Mouse (Mus musculus): ENCODE results near the gene Sh3bp2. TPM values are rescaled to one million over a fixed set of nuclear protein-coding genes. Genes with fewer than 3 reads are reported as not detected.

Gene Sh3bp2
- total and polyA plus RNA-seq, 3 experiments: 2.7 to 4.4 (median 3.1) TPM

- Histone ChIP-seq H3K27me3 (ENCODE audit: control insufficient read depth, insufficient read depth, low read length) (no peaks in the 10 kb centered on the region), H3K79me2 (replicated peaks; ENCODE audit: control insufficient read depth, insufficient read depth, low read length) (peaks cover 11% of the 10 kb centered on the region), H3K9ac (ENCODE audit: low read depth, low read length) (no peak overlapping the region), H3K4me1 (ENCODE audit: control insufficient read depth, insufficient read depth, low read length) (peaks cover 9% of the 10 kb centered on the region), H3K27ac (no peak overlapping the region), H3K4me3 (no peak overlapping the region), H3K36me3 (ENCODE audit: control insufficient read depth, insufficient read depth, low read length) (peaks cover 2% of the 10 kb centered on the region; the same call in 1 of the 2 replicates)
- DNase-seq: no peak
- 77% methylated on average over 6 of the region's 6 CpGs for WGBS
- TF ChIP-seq CTCF (IDR thresholded peaks at IDR 0.05): no peak
- no peak for TF ChIP-seq POLR2A (IDR thresholded peaks at IDR 0.05; ENCODE audit: insufficient read depth, low read depth, low read length)
- TF ChIP-seq EP300 (IDR thresholded peaks at IDR 0.05; ENCODE audit: insufficient read depth, low read depth, low read length): no peak
- intact Hi-C loops (cut with DNase I): no loop called here
Observed at GRCm38 (mm10) chr5:34592666-34593065, 67.0 kb downstream of the Sh3bp2 start.

- WGBS: 94% methylated on average over 9 of the region's 9 CpGs
- Histone ChIP-seq H3K79me2 (replicated peaks; ENCODE audit: control insufficient read depth, insufficient read depth, low read length) (peaks cover 8% of the 10 kb centered on the region), H3K4me1 (ENCODE audit: control insufficient read depth, insufficient read depth, low read length) (peaks cover 9% of the 10 kb centered on the region), H3K27me3 (ENCODE audit: control insufficient read depth, insufficient read depth, low read length) (no peaks in the 10 kb centered on the region), H3K36me3 (ENCODE audit: control insufficient read depth, insufficient read depth, low read length) (peaks cover 2% of the 10 kb centered on the region; the same call in 1 of the 2 replicates), H3K27ac (no peak overlapping the region), H3K9ac (ENCODE audit: low read depth, low read length) (no peak overlapping the region), H3K4me3 (no peak overlapping the region)
- intact Hi-C loops (cut with DNase I): no loop called here
- TF ChIP-seq EP300 (IDR thresholded peaks at IDR 0.05; ENCODE audit: insufficient read depth, low read depth, low read length) (no peak), POLR2A (IDR thresholded peaks at IDR 0.05; ENCODE audit: insufficient read depth, low read depth, low read length) (no peak)
- no peak for DNase-seq
Observed at GRCm38 (mm10) chr5:34593202-34593727, 67.6 kb downstream of the Sh3bp2 start.

GRCm38 (mm10) chr5:34604576-34604975 lies 78.9 kb downstream of the Sh3bp2 start:
- H3K27ac ChIP-seq: no peak overlapping the region
- H3K4me1 ChIP-seq (ENCODE audit: control insufficient read depth, insufficient read depth, low read length): no peaks in the 10 kb centered on the region
- WGBS: 92% methylated on average over 5 of the region's 5 CpGs
- no peak overlapping the region for H3K9ac ChIP-seq (ENCODE audit: low read depth, low read length)
- no peak for TF ChIP-seq CTCF (IDR thresholded peaks at IDR 0.05)
- no peak for TF ChIP-seq EP300 (IDR thresholded peaks at IDR 0.05; ENCODE audit: insufficient read depth, low read depth, low read length)
- TF ChIP-seq POLR2A (IDR thresholded peaks at IDR 0.05; ENCODE audit: insufficient read depth, low read depth, low read length): no peak
- H3K79me2 ChIP-seq (replicated peaks; ENCODE audit: control insufficient read depth, insufficient read depth, low read length): peaks cover 1% of the 10 kb centered on the region; the same call in 1 of the 2 replicates
- no peaks in the 10 kb centered on the region for H3K36me3 ChIP-seq (ENCODE audit: control insufficient read depth, insufficient read depth, low read length)
- H3K27me3 ChIP-seq (ENCODE audit: control insufficient read depth, insufficient read depth, low read length): no peaks in the 10 kb centered on the region
- H3K4me3 ChIP-seq: no peak overlapping the region
- DNase-seq: no peak
- intact Hi-C loops (cut with DNase I): no loop called here

GRCm38 (mm10) chr5:34607100-34607880 lies 81.7 kb downstream of the Sh3bp2 start:
- no peaks in the 10 kb centered on the region for H3K4me1 ChIP-seq (ENCODE audit: control insufficient read depth, insufficient read depth, low read length)
- H3K36me3 ChIP-seq (ENCODE audit: control insufficient read depth, insufficient read depth, low read length): 0 out of 2 replicates have a peak, but pooled peaks cover 2% of the 10 kb centered on the region
- no peak for DNase-seq
- TF ChIP-seq EP300 (IDR thresholded peaks at IDR 0.05; ENCODE audit: insufficient read depth, low read depth, low read length) (no peak), POLR2A (IDR thresholded peaks at IDR 0.05; ENCODE audit: insufficient read depth, low read depth, low read length) (no peak), CTCF (IDR thresholded peaks at IDR 0.05) (0 out of 2 replicates have a peak, but pooled peaks have one; percentile 6)
- H3K4me3 ChIP-seq: no peak overlapping the region
- intact Hi-C loops (cut with DNase I): loop anchor here (5.0 kb wide), 1 partner anchor 60 kb away; no protein-coding TSS in a partner anchor
- 81% methylated on average over 8 of the region's 8 CpGs for WGBS
- H3K27ac ChIP-seq: no peak overlapping the region
- no peak overlapping the region for H3K9ac ChIP-seq (ENCODE audit: low read depth, low read length)
- no peaks in the 10 kb centered on the region; the same call in 1 of the 2 replicates for H3K79me2 ChIP-seq (replicated peaks; ENCODE audit: control insufficient read depth, insufficient read depth, low read length)
- H3K27me3 ChIP-seq (ENCODE audit: control insufficient read depth, insufficient read depth, low read length): no peaks in the 10 kb centered on the region

- TF ChIP-seq POLR2A (IDR thresholded peaks at IDR 0.05; ENCODE audit: insufficient read depth, low read depth, low read length) (no peak), CTCF (IDR thresholded peaks at IDR 0.05) (no peak), EP300 (IDR thresholded peaks at IDR 0.05; ENCODE audit: insufficient read depth, low read depth, low read length) (no peak)
- Histone ChIP-seq H3K4me3 (no peak overlapping the region), H3K36me3 (ENCODE audit: control insufficient read depth, insufficient read depth, low read length) (0 out of 2 replicates have a peak, but pooled peaks cover 2% of the 10 kb centered on the region), H3K27me3 (ENCODE audit: control insufficient read depth, insufficient read depth, low read length) (no peaks in the 10 kb centered on the region), H3K9ac (ENCODE audit: low read depth, low read length) (no peak overlapping the region), H3K4me1 (ENCODE audit: control insufficient read depth, insufficient read depth, low read length) (no peaks in the 10 kb centered on the region), H3K79me2 (replicated peaks; ENCODE audit: control insufficient read depth, insufficient read depth, low read length) (no peaks in the 10 kb centered on the region; the same call in 1 of the 2 replicates), H3K27ac (no peak overlapping the region)
- intact Hi-C loops (cut with DNase I): loop anchor here (5.0 kb wide), 1 partner anchor 61 kb away; no protein-coding TSS in a partner anchor
- 62% methylated on average over 3 of the region's 3 CpGs for WGBS
- DNase-seq: no peak
Observed at GRCm38 (mm10) chr5:34608226-34608625, 82.6 kb downstream of the Sh3bp2 start.

- no peaks in the 10 kb centered on the region; the same call in 1 of the 2 replicates for H3K4me1 ChIP-seq (ENCODE audit: control insufficient read depth, insufficient read depth, low read length)
- no peak overlapping the region for H3K27ac ChIP-seq
- H3K36me3 ChIP-seq (ENCODE audit: control insufficient read depth, insufficient read depth, low read length): 0 out of 2 replicates have a peak, but pooled peaks cover 5% of the 10 kb centered on the region
- no peak overlapping the region for H3K9ac ChIP-seq (ENCODE audit: low read depth, low read length)
- TF ChIP-seq CTCF (IDR thresholded peaks at IDR 0.05): no peak
- no peak for TF ChIP-seq EP300 (IDR thresholded peaks at IDR 0.05; ENCODE audit: insufficient read depth, low read depth, low read length)
- no peak for TF ChIP-seq POLR2A (IDR thresholded peaks at IDR 0.05; ENCODE audit: insufficient read depth, low read depth, low read length)
- no peak overlapping the region for H3K4me3 ChIP-seq
- H3K27me3 ChIP-seq (ENCODE audit: control insufficient read depth, insufficient read depth, low read length): no peaks in the 10 kb centered on the region
- intact Hi-C loops (cut with DNase I): loop anchor here (5.0 kb wide), 1 partner anchor 63 kb away; no protein-coding TSS in a partner anchor
- WGBS: 85% methylated on average over 4 of the region's 4 CpGs
- H3K79me2 ChIP-seq (replicated peaks; ENCODE audit: control insufficient read depth, insufficient read depth, low read length): no peaks in the 10 kb centered on the region
- DNase-seq: no peak
Observed at GRCm38 (mm10) chr5:34609966-34610365, 84.3 kb downstream of the Sh3bp2 start.

Small RNAs within 50 kb of the gene (microRNA-seq; reads per million reads assigned to microRNA genes)
- gene Mir7036b: 1.9 to 3.9 reads per million in 2 experiments

Other genes starting within 250 kb of the Sh3bp2 start
- gene Zfyve28, start 237.4 kb upstream of the Sh3bp2 start, total RNA-seq (2021): under 1 TPM; 0.65 to 0.75 TPM
- 1.3 and 1.7 TPM in 2 replicates for gene Zfyve28, start 237.4 kb upstream of the Sh3bp2 start, polyA plus RNA-seq (2012; rRNA removed)
- gene Cfap99, start 237.2 kb upstream of the Sh3bp2 start, total RNA-seq (2021): not detected
- gene Cfap99, start 237.2 kb upstream of the Sh3bp2 start, polyA plus RNA-seq (2012; rRNA removed): not detected in 2 replicates
- gene Rnf4, start 189.5 kb upstream of the Sh3bp2 start, total RNA-seq (2021): 10 to 100 TPM; 30.9 to 31.5 TPM
- gene Rnf4, start 189.5 kb upstream of the Sh3bp2 start, polyA plus RNA-seq (2012; rRNA removed): 27.2 and 44.3 TPM in 2 replicates
- gene Fam193a, start 155.9 kb upstream of the Sh3bp2 start, total RNA-seq (2021): 10 to 100 TPM; 24.7 TPM
- gene Fam193a, start 155.9 kb upstream of the Sh3bp2 start, polyA plus RNA-seq (2012; rRNA removed): 23.6 and 31.3 TPM in 2 replicates
- 1 to 10 TPM; 5.9 to 6.7 TPM for gene Tnip2, start 11.8 kb upstream of the Sh3bp2 start, total RNA-seq (2021)
- gene Tnip2, start 11.8 kb upstream of the Sh3bp2 start, polyA plus RNA-seq (2012; rRNA removed): 12.5 and 14.5 TPM in 2 replicates
- 100 to 1,000 TPM; 129 TPM for gene Add1, start 47.8 kb downstream of the Sh3bp2 start, total RNA-seq (2021)
- gene Add1, start 47.8 kb downstream of the Sh3bp2 start, polyA plus RNA-seq (2012; rRNA removed): 116 and 147 TPM in 2 replicates
- 1 to 10 TPM; 9.8 to 9.9 TPM for gene Mfsd10, start 111.4 kb downstream of the Sh3bp2 start, total RNA-seq (2021)
- 36.1 and 43.3 TPM in 2 replicates for gene Mfsd10, start 111.4 kb downstream of the Sh3bp2 start, polyA plus RNA-seq (2012; rRNA removed)
- 10 to 100 TPM; 11.4 to 11.8 TPM for gene Nop14, start 134.3 kb downstream of the Sh3bp2 start, total RNA-seq (2021)
- gene Nop14, start 134.3 kb downstream of the Sh3bp2 start, polyA plus RNA-seq (2012; rRNA removed): 8.5 and 15.8 TPM in 2 replicates
- gene Grk4, start 134.5 kb downstream of the Sh3bp2 start, total RNA-seq (2021): under 1 TPM; 0.84 TPM
- gene Grk4, start 134.5 kb downstream of the Sh3bp2 start, polyA plus RNA-seq (2012; rRNA removed): 0.74 and 1.3 TPM in 2 replicates
- gene Htt, start 235.9 kb downstream of the Sh3bp2 start, total RNA-seq (2021): 10 to 100 TPM; 11.5 to 12.0 TPM
- 6.5 and 11.0 TPM in 2 replicates for gene Htt, start 235.9 kb downstream of the Sh3bp2 start, polyA plus RNA-seq (2012; rRNA removed)